Mouse (Mus musculus): ENCODE data around the gene Tent4a. TPM values are rescaled to one million over a fixed set of nuclear protein-coding genes. Genes with fewer than 3 reads are reported as not detected.
"Not testable (repeated sequence)": the region's sequence is repeated elsewhere in the genome, so short reads cannot be mapped to it uniquely, and the experiment has no call there.

Gene Tent4a
- 6.2 and 6.5 TPM in 2 replicates for polyA plus RNA-seq (2015; fragmentation: Nextera tagmentation; extraction: Ambion mirVana)

DNA sequence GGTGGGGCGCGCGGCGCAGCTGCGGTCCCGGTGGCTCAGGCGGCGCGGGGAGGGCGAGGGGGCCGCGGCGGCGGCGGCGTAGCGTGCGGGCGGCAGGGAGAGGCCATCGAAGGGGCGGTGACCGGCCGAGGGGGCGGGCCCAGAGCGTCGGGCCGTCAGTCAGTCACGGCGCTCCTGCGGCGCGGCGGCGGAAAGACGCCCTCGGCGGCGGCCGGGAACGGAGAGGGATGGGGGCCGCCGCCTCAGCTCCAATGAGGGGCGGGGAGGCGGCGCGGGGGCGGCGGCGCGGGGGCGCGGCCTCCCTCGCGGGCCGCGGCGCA, at the start of gene Tent4a:
TSS of gene Tent4a (minus strand) at position 284 of the 320 bp plus-strand sequence.
- ATAC-seq (ENCODE audit: low FRiP score): peak; percentile 80
- Histone ChIP-seq H3K27ac (replicated peaks) (peak within 1 kb of the TSS; percentile 91), H3K27me3 (replicated peaks) (no peaks in the 10 kb centered on the region), H3K4me3 (replicated peaks) (peak within 1 kb of the TSS; percentile 79), H3K36me3 (no peaks in the 10 kb centered on the region), H3K4me1 (peaks cover 54% of the 10 kb centered on the region), H3K4me2 (peak within 1 kb of the TSS; percentile 92), H3K9ac (replicated peaks) (peak within 1 kb of the TSS; percentile 82), H3K9me3 (replicated peaks) (no peaks in the 10 kb centered on the region)
- WGBS: 1% methylated on average over 21 of the region's 57 CpGs

DNA sequence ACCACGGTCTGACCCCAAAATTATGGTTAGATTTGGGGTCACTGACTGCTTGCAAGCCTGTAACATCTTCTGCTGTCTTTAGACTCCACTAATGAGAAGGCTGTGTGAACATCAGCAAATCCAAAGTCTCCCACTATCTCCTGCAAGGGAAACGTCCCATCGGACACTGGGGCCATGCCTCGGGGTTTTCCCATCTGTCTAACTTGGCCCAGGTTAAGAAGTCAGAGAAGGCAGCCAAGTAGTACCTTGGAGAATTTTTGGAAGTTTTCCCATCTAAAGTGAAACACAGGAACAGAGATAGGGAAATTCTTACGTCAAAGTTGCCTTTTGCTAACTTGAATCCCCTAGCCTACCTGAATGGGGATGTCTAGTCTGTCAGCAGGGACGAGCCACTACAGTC, 49.2 kb upstream of the Tent4a start:
- WGBS: 95% methylated on average over 6 of the region's 6 CpGs
- Histone ChIP-seq H3K4me1 (no peaks in the 10 kb centered on the region), H3K36me3 (no peaks in the 10 kb centered on the region), H3K4me2 (no peak overlapping the region), H3K9ac (replicated peaks) (no peak overlapping the region), H3K27ac (replicated peaks) (no peak overlapping the region), H3K9me3 (replicated peaks) (no peaks in the 10 kb centered on the region), H3K4me3 (replicated peaks) (no peak overlapping the region), H3K27me3 (replicated peaks) (no peaks in the 10 kb centered on the region)
- no peak for ATAC-seq (ENCODE audit: low FRiP score)

DNA sequence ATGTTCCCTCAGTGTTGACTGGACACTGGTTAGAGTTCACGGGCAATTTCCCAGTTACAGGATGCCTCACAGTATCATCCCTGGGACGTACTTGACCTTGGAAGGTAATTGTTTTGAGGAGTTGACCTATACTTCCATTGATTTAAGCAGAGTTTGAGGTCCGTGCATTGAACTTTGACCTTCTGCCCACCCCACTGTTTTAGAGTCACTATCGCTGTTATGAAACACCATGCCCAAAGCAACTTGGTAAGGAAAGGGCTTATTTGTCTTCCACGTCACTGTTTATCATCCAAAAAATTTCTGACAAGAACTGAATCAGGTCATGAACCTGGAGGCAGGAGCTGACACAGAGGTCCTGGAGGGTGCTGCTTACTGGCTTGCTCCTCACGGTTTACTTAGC, 48.0 kb upstream of the Tent4a start:
- Histone ChIP-seq H3K4me1 (no peaks in the 10 kb centered on the region), H3K4me2 (no peak overlapping the region), H3K27me3 (replicated peaks) (no peaks in the 10 kb centered on the region), H3K4me3 (replicated peaks) (no peak overlapping the region), H3K27ac (replicated peaks) (no peak overlapping the region), H3K9ac (replicated peaks) (no peak overlapping the region), H3K36me3 (no peaks in the 10 kb centered on the region), H3K9me3 (replicated peaks) (no peaks in the 10 kb centered on the region)
- WGBS: 91% methylated on average over 6 of the region's 6 CpGs
- ATAC-seq (ENCODE audit: low FRiP score): no peak

DNA sequence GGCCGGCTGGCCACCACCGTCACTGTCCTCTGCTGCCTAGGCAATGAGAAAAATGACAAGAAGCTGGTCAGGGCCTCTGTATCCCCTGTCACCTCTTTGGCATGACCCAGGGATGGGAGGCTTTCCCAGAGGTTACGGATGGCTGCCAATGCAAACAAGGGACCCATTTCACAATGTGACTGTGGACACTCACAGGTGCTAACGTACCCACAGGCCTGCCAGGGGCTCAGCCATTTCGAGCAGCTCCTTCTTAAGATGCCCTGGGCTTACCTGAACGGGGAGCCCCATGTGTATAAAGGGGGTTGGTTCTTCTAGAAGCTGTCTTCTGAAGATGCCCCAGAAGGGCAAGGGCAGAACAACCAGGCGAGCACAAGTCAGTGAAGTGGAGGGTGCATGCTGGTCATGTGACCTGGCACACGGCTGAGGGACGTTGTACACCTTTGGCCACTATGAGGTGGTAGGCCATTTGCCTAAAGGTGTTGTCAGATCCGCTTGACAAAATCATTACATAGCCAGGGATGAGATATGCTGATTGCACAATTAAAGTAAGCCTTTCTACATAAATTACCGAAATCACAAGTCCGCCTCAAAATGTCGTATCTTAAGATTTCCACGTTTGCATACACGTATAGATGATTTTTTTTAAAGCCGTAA, 42.9 kb upstream of the Tent4a start:
- no peak for ATAC-seq (ENCODE audit: low FRiP score)

DNA sequence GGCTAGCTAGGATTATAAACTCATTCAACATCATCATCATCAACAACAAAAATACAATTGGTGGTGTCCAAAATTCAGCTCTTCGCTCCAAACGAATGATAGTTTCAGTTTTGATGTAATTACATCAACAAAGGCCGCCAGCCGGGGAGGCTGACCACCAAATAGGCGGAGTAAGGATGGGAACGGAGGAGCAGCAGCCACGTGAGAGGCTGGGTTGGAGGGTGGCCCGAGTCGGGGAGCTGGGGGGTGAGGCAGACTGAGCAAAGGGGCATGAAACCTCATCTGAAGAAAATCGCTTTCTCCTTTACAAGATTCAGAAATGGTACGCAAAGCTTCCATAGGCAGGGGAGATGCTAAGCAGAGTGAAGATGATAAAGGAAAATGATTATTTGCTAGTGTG, 42.3 kb upstream of the Tent4a start:
- 63% methylated on average over 11 of the region's 11 CpGs for WGBS
- no peak overlapping the region for H3K27ac ChIP-seq (replicated peaks)

More for the DNA sequence above, 42.9 kb upstream of the Tent4a start:
- no peak overlapping the region for H3K27ac ChIP-seq (replicated peaks)
- no peaks in the 10 kb centered on the region for H3K9me3 ChIP-seq (replicated peaks)
- H3K4me3 ChIP-seq (replicated peaks): no peak overlapping the region
- no peaks in the 10 kb centered on the region for H3K27me3 ChIP-seq (replicated peaks)
- 92% methylated on average over 16 of the region's 16 CpGs for WGBS
- H3K4me1 ChIP-seq: no peaks in the 10 kb centered on the region
- H3K9ac ChIP-seq (replicated peaks): no peak overlapping the region
- H3K36me3 ChIP-seq: no peaks in the 10 kb centered on the region
- H3K4me2 ChIP-seq: no peak overlapping the region

DNA sequence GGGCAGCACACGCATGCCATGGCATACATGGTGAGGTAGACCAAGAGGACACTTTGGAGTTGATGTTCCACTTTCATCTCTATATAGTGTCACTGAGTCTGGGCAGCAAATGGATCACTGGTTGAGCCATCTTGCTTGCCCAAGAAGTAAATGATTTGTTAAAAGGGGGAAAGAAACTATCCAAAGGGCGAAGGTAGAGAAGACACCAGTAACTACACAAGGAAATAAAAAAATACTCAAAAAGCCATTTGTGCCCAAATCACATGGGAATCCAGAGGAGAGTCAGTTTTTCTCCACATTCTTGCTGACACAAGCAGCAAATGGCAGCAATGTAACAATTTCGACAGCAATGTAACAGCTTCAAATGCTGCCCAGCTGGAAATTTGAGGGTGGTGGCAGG, 38.2 kb upstream of the Tent4a start:
- Histone ChIP-seq H3K9me3 (replicated peaks) (no peaks in the 10 kb centered on the region), H3K4me1 (no peaks in the 10 kb centered on the region), H3K9ac (replicated peaks) (no peak overlapping the region), H3K36me3 (no peaks in the 10 kb centered on the region), H3K27me3 (replicated peaks) (no peaks in the 10 kb centered on the region), H3K4me3 (replicated peaks) (no peak overlapping the region), H3K27ac (replicated peaks) (no peak overlapping the region), H3K4me2 (no peak overlapping the region)
- WGBS: 91% methylated on average over 3 of the region's 3 CpGs
- no peak for ATAC-seq (ENCODE audit: low FRiP score)

More for the DNA sequence above, 42.3 kb upstream of the Tent4a start:
- no peak for ATAC-seq (ENCODE audit: low FRiP score)
- Histone ChIP-seq H3K9ac (replicated peaks) (no peak overlapping the region), H3K27me3 (replicated peaks) (no peaks in the 10 kb centered on the region), H3K9me3 (replicated peaks) (no peaks in the 10 kb centered on the region), H3K4me1 (no peaks in the 10 kb centered on the region), H3K4me3 (replicated peaks) (no peak overlapping the region), H3K36me3 (no peaks in the 10 kb centered on the region), H3K4me2 (no peak overlapping the region)

DNA sequence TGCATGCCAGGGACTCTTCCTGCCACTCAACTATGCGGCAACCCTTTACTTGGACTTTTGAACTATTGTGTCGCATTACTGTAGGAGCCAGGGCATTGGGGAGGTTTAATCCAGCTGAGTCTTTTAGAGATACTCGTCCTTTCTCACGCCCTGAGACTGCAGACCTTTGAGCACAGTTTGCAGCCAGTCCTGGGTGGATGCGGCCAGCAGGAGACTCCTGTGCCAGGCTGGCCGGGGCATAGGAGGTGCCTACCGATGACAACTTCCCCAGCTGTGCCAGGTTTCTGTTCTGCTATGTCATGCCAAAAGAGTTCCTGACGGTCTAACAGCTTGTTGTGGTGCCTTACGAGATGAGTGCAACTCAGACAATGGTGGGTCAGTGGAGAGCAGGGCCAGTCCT, 34.8 kb upstream of the Tent4a start:
- Histone ChIP-seq H3K9me3 (replicated peaks) (no peaks in the 10 kb centered on the region), H3K9ac (replicated peaks) (no peak overlapping the region), H3K4me2 (no peak overlapping the region), H3K4me1 (no peaks in the 10 kb centered on the region), H3K27me3 (replicated peaks) (no peaks in the 10 kb centered on the region), H3K4me3 (replicated peaks) (no peak overlapping the region), H3K36me3 (no peaks in the 10 kb centered on the region), H3K27ac (replicated peaks) (no peak overlapping the region)
- 87% methylated on average over 9 of the region's 9 CpGs for WGBS
- ATAC-seq (ENCODE audit: low FRiP score): no peak

DNA sequence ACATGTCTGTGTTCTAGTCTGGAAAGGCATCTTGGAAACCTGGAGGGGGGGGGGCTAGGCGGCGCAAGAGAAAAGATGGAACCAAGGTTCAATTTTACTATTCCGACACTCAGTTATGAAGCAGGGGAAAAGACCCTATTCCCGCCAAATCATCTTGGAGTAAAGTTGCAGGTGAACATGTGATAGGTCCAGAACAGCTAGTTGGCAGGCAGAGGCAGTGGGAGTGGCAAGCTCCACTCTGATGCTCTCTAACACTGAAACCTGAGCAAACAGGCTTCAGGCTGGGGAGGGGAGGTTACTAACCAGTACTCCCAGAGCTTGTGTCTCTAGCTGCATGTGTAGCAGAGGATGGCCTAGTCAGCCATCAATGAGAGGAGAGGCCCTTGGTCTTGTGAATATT, 31.0 kb upstream of the Tent4a start:
- 89% methylated on average over 4 of the region's 4 CpGs for WGBS
- H3K27me3 ChIP-seq (replicated peaks); H3K4me3 ChIP-seq (replicated peaks); H3K27ac ChIP-seq (replicated peaks); H3K9me3 ChIP-seq (replicated peaks); H3K9ac ChIP-seq (replicated peaks); ATAC-seq (ENCODE audit: low FRiP score); H3K4me1 ChIP-seq; H3K36me3 ChIP-seq; H3K4me2 ChIP-seq: not testable (repeated sequence)

DNA sequence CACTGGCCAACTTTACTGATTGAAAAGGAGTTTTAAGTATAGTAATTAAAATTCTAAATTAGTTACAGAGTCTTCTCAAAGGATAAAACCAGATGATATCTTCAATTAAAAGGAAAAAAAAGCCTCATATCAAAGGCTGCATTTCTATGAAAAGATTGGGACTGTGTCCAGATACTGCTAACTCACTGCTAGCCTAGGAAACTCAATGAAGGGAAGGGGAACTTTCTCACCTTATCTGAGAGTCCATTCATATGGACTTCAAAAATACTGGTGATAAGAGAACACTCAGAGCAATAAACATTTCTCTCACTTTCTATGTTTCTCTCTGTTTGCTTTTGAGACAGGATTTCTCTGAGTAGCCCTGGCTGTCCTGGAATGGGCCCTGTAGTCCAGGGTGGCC, 30.2 kb upstream of the Tent4a start:
- H3K27ac ChIP-seq (replicated peaks): no peak overlapping the region
- H3K9me3 ChIP-seq (replicated peaks): no peaks in the 10 kb centered on the region
- no peak overlapping the region for H3K9ac ChIP-seq (replicated peaks)
- no peak overlapping the region for H3K4me2 ChIP-seq
- H3K4me3 ChIP-seq (replicated peaks): no peak overlapping the region
- H3K4me1 ChIP-seq: peaks cover 3% of the 10 kb centered on the region
- no peak for ATAC-seq (ENCODE audit: low FRiP score)
- no peaks in the 10 kb centered on the region for H3K27me3 ChIP-seq (replicated peaks)
- H3K36me3 ChIP-seq: no peaks in the 10 kb centered on the region

DNA sequence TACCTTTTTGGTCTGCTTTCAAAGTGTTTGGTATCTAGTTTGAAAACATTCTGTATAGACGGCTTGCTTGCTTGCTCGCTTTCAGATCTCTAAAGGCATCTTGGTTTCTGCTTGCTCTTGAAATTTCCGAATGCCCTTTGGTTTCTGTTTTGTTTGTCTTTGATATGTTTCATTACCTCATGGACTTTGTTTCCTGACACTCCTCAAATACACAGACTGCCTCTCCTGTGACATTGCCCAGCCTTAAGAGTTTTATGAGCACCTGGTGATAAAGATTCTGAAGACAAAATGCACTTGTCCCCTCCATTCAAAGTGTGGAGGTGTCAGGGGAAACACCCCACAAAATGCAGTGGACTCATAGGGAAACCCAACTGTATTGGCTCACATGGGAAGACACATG, 29.5 kb upstream of the Tent4a start:
- no peaks in the 10 kb centered on the region for H3K36me3 ChIP-seq
- H3K4me1 ChIP-seq: peaks cover 7% of the 10 kb centered on the region
- H3K9ac ChIP-seq (replicated peaks): no peak overlapping the region
- no peak overlapping the region for H3K27ac ChIP-seq (replicated peaks)
- 83% methylated on average over 3 of the region's 3 CpGs for WGBS
- no peaks in the 10 kb centered on the region for H3K9me3 ChIP-seq (replicated peaks)
- H3K4me3 ChIP-seq (replicated peaks): no peak overlapping the region
- H3K4me2 ChIP-seq: no peak overlapping the region
- H3K27me3 ChIP-seq (replicated peaks): no peaks in the 10 kb centered on the region
- no peak for ATAC-seq (ENCODE audit: low FRiP score)

DNA sequence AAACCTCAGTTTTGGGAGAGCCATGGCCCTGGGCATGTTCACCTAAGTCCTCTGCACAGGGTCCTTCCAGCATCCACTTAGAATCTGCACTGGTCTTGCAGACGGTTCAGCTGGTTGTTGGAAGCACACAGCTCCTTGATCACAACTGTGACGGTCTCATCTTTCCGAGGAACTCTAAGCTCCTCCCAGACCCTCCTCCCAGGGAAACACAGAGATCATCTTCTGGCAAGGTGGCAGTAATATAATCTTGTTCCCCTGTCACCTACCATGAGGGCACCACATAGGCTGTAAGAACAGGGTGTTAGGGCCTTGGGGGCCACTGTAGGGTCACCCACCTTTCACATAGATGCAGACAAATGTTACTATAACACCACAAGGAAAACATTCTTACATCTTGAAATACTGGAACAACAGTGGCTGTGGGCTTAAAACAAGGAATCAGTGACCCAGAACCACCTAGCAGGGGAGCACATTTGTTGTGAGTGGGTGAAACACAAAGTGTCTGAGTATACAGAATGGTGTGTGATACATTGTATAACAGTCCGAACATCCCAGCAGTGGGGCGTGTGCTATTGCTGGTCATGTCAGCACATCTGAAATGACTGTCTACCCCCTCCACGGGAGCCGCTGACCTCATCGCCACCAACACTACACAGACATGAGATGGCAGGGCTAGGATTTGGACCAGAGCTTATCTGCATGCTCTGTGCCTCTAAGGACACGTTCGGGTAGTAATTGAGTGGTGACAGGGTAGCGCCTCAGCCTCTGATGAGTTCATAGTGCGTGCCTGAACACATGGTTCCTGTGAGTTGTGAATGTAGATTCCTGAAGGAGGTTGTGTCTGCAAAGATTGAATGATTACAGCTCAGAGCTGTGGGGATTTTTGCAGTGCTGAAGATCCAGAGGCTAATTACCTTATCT, 28.5 kb upstream of the Tent4a start:
- H3K27me3 ChIP-seq (replicated peaks): no peaks in the 10 kb centered on the region
- H3K4me2 ChIP-seq: no peak overlapping the region
- 82% methylated on average over 12 of the region's 12 CpGs for WGBS
- no peak overlapping the region for H3K4me3 ChIP-seq (replicated peaks)
- H3K4me1 ChIP-seq: peaks cover 7% of the 10 kb centered on the region
- no peak overlapping the region for H3K9ac ChIP-seq (replicated peaks)
- no peak for ATAC-seq (ENCODE audit: low FRiP score)
- no peaks in the 10 kb centered on the region for H3K9me3 ChIP-seq (replicated peaks)
- H3K36me3 ChIP-seq: no peaks in the 10 kb centered on the region
- no peak overlapping the region for H3K27ac ChIP-seq (replicated peaks)

DNA sequence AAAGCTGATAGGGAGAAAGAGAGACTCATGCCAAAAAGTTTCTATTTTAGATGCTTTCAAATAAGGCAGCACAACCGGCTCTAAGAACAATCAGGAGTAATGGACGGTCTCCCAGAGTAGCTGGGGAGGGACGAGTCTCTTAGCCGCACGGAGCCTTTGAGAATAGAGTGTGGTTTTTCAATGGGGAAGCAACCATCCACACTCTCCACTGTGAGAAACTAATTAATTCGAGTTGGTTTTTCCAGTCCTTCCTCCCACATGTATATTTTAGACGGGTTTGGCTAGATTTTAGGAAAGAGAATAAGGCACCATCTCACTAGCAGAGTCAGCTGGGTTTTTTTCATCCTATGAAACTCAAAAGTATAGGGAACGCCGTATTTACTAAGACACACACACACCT, 27.6 kb upstream of the Tent4a start:
- WGBS: 76% methylated on average over 9 of the region's 9 CpGs

More for the DNA sequence above, 27.6 kb upstream of the Tent4a start:
- Histone ChIP-seq H3K4me2 (no peak overlapping the region), H3K27ac (replicated peaks) (no peak overlapping the region), H3K4me1 (peaks cover 7% of the 10 kb centered on the region), H3K9me3 (replicated peaks) (no peaks in the 10 kb centered on the region), H3K27me3 (replicated peaks) (no peaks in the 10 kb centered on the region), H3K9ac (replicated peaks) (no peak overlapping the region), H3K36me3 (no peaks in the 10 kb centered on the region), H3K4me3 (replicated peaks) (no peak overlapping the region)
- no peak for ATAC-seq (ENCODE audit: low FRiP score)
